Mouse (Mus musculus) limb, embryonic 11.5 days (tissue): ENCODE measurements around the gene P2rx4. TPM values are rescaled to one million over a fixed set of nuclear protein-coding genes. Genes with fewer than 3 reads are reported as not detected.
"Not testable (repeated sequence)": the region's sequence is repeated elsewhere in the genome, so short reads cannot be mapped to it uniquely, and the experiment has no call there.

Experiments used
- ATAC-seq: fragments of 200-750 bp; cut with Nextera tagmentation; 2 replicates; pipeline ENCODE4 v1.8.0; 2017; ENCODE audit warnings: low read depth; ENCODE audit not compliant: insufficient number of reproducible peaks, low FRiP score, low TSS enrichment
- DNase-seq: peaks from one replicate; pipeline ENCODE4 v3.0.0-alpha.2; 2015; ENCODE audit warnings: low spot score
- H3K27ac ChIP-seq: fragments of 300-500 bp; sonication (generic); replicated peaks from 2 replicates; pipeline ENCODE4 v1.5.1; 2014; ENCODE audit warnings: low read depth, mild to moderate bottlenecking, low read length
- H3K27me3 ChIP-seq: fragments of 300-500 bp; sonication (generic); 2 replicates; pipeline ENCODE4 v1.6.1; 2014; ENCODE audit warnings: mild to moderate bottlenecking, low read length, mixed read lengths; ENCODE audit not compliant: control insufficient read depth, insufficient read depth
- H3K36me3 ChIP-seq: fragments of 300-500 bp; sonication (generic); 2 replicates; pipeline ENCODE4 v1.6.1; 2014; ENCODE audit warnings: mild to moderate bottlenecking, low read length, moderate library complexity, mixed read lengths; ENCODE audit not compliant: control insufficient read depth, insufficient read depth
- H3K4me1 ChIP-seq: fragments of 300-500 bp; sonication (generic); 2 replicates; pipeline ENCODE4 v1.6.1; 2014; ENCODE audit warnings: low read length, mixed read lengths; ENCODE audit not compliant: control insufficient read depth, insufficient read depth
- H3K4me2 ChIP-seq: fragments of 300-500 bp; sonication (generic); 2 replicates; pipeline ENCODE4 v1.6.1; 2014; ENCODE audit warnings: low read depth, mild to moderate bottlenecking, moderate library complexity; ENCODE audit not compliant: severe bottlenecking
- H3K4me3 ChIP-seq: fragments of 300-500 bp; sonication (generic); 2 replicates; pipeline ENCODE4 v1.5.1; 2014; ENCODE audit warnings: low read depth, low read length
- H3K9ac ChIP-seq: fragments of 300-500 bp; sonication (generic); 2 replicates; pipeline ENCODE4 v1.6.1; 2014; ENCODE audit warnings: mild to moderate bottlenecking, low read length
- H3K9me3 ChIP-seq: fragments of 300-500 bp; sonication (generic); 2 replicates; pipeline ENCODE4 v1.6.1; 2016; ENCODE audit warnings: low read length; ENCODE audit not compliant: control insufficient read depth
- WGBS: fragments of 180-500 bp; shearing (Covaris S2); extraction: QIAGEN DNeasy Blood & Tissue Kit; methylation state at CpG from one replicate; pipeline ENCODE4 v1.1.7; 2014; 5-methylcytosine and 5-hydroxymethylcytosine counted together
- polyA plus RNA-seq: library from polyadenylated mRNA; unstranded; fragments of >200 nt; fragmentation: Nextera tagmentation; extraction: Ambion mirVana; gene quantifications from 2 replicates; pipeline ENCODE4 v1.2.1, GENCODE M21; 2014

P2rx4 gene
- 4.9 and 6.6 TPM in 2 replicates for polyA plus RNA-seq

- no peaks in the 10 kb centered on the region for H3K4me1 ChIP-seq
- DNase-seq (peak; percentile 77), ATAC-seq (peak; percentile 73)
- peak within 1 kb of the TSS; percentile 17 for H3K9ac ChIP-seq
- H3K9me3 ChIP-seq = no peaks in the 10 kb centered on the region
- H3K4me3 ChIP-seq = peak within 1 kb of the TSS; percentile 51
- 1% methylated on average over 64 of the region's 66 CpGs for WGBS
- no peaks in the 10 kb centered on the region for H3K36me3 ChIP-seq
- H3K27ac ChIP-seq = no peak within 1 kb of the TSS
- H3K4me2 ChIP-seq = peak within 1 kb of the TSS; percentile 70
- no peaks in the 10 kb centered on the region for H3K27me3 ChIP-seq
Measured at GRCm38 (mm10) chr5:122707276-122708181, at the start of gene P2rx4. Gene P2rx4 (plus strand): TSS chr5:122707544.

DNA sequence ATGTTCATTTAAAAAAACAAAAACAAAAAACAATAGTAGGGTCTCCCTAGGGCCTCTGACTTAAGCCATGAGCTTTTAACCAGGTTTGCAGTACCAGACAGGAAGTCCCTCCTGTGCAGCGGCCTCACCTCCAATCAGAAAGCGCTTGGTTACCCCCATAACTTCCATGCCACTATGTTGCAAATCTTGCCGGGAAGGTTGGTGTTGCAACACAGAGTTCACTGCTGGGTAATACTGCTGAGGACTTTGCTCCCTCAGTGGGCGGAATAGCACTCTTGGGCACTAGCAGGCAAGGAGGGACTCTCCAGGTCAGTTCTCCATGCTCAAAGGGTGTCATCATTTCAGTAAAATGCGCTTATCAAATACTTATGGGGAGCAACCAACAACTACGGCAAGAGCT, 44.8 kb upstream of the P2rx4 start:
- H3K4me3 ChIP-seq = no peak overlapping the region
- H3K4me1 ChIP-seq = no peaks in the 10 kb centered on the region
- H3K4me2 ChIP-seq = no peak overlapping the region
- no peaks in the 10 kb centered on the region for H3K27me3 ChIP-seq
- H3K9me3 ChIP-seq = no peaks in the 10 kb centered on the region
- no peak for ATAC-seq
- no peak overlapping the region for H3K9ac ChIP-seq
- no peak for DNase-seq
- no peaks in the 10 kb centered on the region for H3K36me3 ChIP-seq
- WGBS = 94% methylated on average over 6 of the region's 6 CpGs
- H3K27ac ChIP-seq = no peak overlapping the region

DNA sequence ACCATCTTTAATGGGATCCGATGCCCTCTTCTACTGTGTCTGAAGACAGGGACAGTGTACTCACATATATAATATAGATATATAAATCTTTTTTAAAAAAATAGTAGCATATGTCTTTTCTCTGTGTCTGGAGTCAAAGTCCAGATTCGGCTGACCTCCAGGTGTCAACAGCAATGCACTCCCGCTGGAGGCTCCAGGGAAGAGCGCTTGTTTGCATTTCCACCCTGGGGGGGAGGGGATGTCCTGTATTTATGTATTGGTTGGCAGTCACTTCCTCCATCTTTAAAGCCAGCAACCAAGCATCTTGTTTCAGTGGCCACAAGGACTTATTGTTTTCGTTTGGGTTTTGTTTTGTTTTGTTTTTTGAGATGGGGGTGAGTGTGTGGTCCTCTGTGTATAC, 42.3 kb upstream of the P2rx4 start:
- Histone ChIP-seq H3K4me3 (no peak overlapping the region), H3K36me3 (no peaks in the 10 kb centered on the region), H3K4me2 (no peak overlapping the region), H3K27ac (no peak overlapping the region), H3K4me1 (no peaks in the 10 kb centered on the region), H3K27me3 (no peaks in the 10 kb centered on the region), H3K9me3 (no peaks in the 10 kb centered on the region), H3K9ac (no peak overlapping the region)
- WGBS = 71% methylated on average over 5 of the region's 5 CpGs
- no peak for DNase-seq
- no peak for ATAC-seq

DNA sequence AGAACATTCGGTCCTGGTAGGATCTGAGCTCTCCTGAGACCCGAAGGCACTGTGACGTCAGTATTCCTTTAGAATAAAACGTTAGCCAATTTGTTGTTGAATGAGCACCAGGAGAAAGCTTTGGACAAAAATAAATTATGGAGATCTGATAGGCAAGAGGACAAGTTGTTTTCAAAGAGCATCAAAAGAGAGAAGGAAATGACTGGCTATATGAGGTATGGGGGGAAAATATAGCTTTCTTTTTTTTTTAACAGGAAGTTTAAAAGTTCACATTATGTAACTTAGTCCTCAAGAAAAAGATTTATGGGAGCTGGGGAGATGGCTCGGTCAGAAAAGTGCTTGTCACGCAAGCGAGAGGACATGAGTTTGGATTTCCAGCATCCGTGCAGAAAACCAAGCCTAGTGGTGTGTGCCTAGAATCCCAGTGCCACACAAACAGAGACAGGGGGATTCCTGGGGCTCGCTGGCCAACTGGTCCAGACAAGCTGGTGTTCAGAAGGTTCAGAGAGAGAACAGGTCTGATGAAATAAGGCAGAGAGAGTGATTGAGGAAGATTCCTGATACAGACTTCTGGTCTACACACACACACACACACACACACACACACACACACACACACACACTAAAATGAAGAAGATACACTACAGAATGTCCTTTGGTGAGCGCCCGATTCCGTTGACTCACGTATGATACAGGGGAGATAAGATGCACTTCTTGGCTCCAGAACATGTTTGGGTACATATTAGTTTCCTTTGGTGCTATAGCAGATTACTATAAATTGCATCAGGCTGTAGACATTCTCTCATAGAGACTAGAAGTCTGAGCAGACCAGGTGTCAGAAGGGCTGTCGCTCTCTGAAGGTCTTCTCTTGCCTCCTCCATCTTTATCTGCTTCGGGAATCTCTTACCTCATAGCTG, 38.1 kb upstream of the P2rx4 start:
- 87% methylated on average over 15 of the region's 15 CpGs for WGBS
- Histone ChIP-seq H3K27ac (no peak overlapping the region), H3K36me3 (no peaks in the 10 kb centered on the region), H3K4me1 (no peaks in the 10 kb centered on the region), H3K27me3 (no peaks in the 10 kb centered on the region), H3K4me2 (no peak overlapping the region), H3K9me3 (no peaks in the 10 kb centered on the region), H3K4me3 (no peak overlapping the region), H3K9ac (no peak overlapping the region)
- ATAC-seq = no peak
- DNase-seq = no peak

- H3K4me3 ChIP-seq, ATAC-seq, H3K4me1 ChIP-seq, H3K4me2 ChIP-seq, H3K27me3 ChIP-seq, H3K27ac ChIP-seq, DNase-seq, H3K9me3 ChIP-seq, H3K9ac ChIP-seq, H3K36me3 ChIP-seq: not testable (repeated sequence)
- 80% methylated on average over 7 of the region's 7 CpGs for WGBS
Measured at GRCm38 (mm10) chr5:122671641-122672040, 35.7 kb upstream of the P2rx4 start.

DNA sequence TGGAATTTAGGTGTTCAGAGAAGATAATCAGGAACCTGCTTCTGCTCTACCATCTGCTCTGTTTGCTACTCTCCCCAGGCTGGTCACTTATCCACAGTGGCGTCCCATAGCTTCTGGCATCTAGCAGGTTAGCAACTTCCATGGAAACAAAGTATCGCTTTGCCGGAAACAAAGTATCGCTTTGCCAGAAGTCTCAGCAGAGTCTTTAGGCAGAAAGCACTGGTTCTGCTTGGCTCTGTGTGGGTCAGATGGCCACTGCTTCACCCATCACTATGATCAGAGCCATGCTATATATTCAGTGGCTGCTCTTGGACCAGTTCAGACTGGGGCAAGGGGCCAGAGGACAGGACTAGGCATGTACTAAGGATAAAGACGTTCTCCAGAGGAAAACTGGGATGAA, 35.0 kb upstream of the P2rx4 start:
- WGBS = 88% methylated on average over 5 of the region's 5 CpGs
- H3K27ac ChIP-seq = no peak overlapping the region
- H3K4me2 ChIP-seq = no peak overlapping the region
- H3K36me3 ChIP-seq = no peaks in the 10 kb centered on the region
- no peak overlapping the region for H3K4me3 ChIP-seq
- no peaks in the 10 kb centered on the region for H3K9me3 ChIP-seq
- H3K4me1 ChIP-seq = no peaks in the 10 kb centered on the region
- ATAC-seq = no peak
- H3K27me3 ChIP-seq = no peaks in the 10 kb centered on the region
- DNase-seq = no peak
- no peak overlapping the region for H3K9ac ChIP-seq

- DNase-seq = no peak
- Histone ChIP-seq H3K36me3 (no peaks in the 10 kb centered on the region), H3K27me3 (no peaks in the 10 kb centered on the region), H3K4me2 (no peak overlapping the region), H3K9ac (no peak overlapping the region), H3K9me3 (no peaks in the 10 kb centered on the region), H3K4me1 (no peaks in the 10 kb centered on the region), H3K4me3 (no peak overlapping the region), H3K27ac (no peak overlapping the region)
- 76% methylated on average over 8 of the region's 8 CpGs for WGBS
- no peak for ATAC-seq
Measured at GRCm38 (mm10) chr5:122676002-122676401, 31.3 kb upstream of the P2rx4 start.

DNA sequence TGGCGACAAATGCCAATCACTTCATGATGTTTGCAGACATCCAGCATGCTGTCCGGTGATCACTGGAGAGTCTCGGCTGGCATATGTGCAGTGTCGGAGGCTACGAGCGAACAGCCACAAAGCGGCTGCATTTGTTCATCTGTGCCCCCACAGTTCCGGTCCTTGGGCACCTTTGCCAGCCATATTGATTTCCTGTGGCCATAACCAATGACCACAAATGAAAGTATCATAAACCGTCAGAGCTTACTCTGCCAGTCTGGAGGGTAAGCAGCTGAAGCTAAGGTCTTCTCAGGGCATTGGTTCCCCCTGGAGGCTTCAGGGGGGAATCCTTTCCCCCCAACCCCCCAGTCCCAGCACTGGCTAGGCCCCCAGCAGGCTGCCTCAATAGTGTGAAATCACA, 29.4 kb upstream of the P2rx4 start:
- 92% methylated on average over 9 of the region's 9 CpGs for WGBS
- H3K36me3 ChIP-seq = no peaks in the 10 kb centered on the region

More for the DNA sequence above, 29.4 kb upstream of the P2rx4 start:
- DNase-seq (no peak), ATAC-seq (no peak)
- Histone ChIP-seq H3K4me3 (no peak overlapping the region), H3K4me1 (no peaks in the 10 kb centered on the region), H3K4me2 (no peak overlapping the region), H3K27ac (no peak overlapping the region), H3K9ac (no peak overlapping the region), H3K27me3 (no peaks in the 10 kb centered on the region), H3K9me3 (no peaks in the 10 kb centered on the region)
